Mouse (Mus musculus) lung, adult 2 months (tissue): ENCODE results near the gene Wars2.

Experiments used
- CTCF ChIP-seq: fragments of 200-500 bp; IDR thresholded peaks from 2 replicates; pipeline ENCODE4 v1.5.1; 2011; ENCODE audit warnings: mild to moderate bottlenecking, low read length, control low read depth; ENCODE audit not compliant: insufficient read depth
- POLR2A ChIP-seq: fragments of 200-500 bp; IDR thresholded peaks from 2 replicates; pipeline ENCODE4 v1.6.1; 2011; ENCODE audit warnings: low read depth, mild to moderate bottlenecking, control low read depth, low read length, borderline replicate concordance; ENCODE audit errors: extremely low read depth

GRCm38 (mm10) chr3:99246629-99247028 lies 105.8 kb downstream of the Wars2 start:
- TF ChIP-seq CTCF (no peak), POLR2A (no peak)
